Mouse (Mus musculus) megakaryocyte, embryonic 14.5 days (primary cell): Measurements from ENCODE around the gene Zfp710. TPM values are rescaled to one million over a fixed set of nuclear protein-coding genes. Genes with fewer than 3 reads are reported as not detected.

ENCODE experiments used
- H3K27me3 ChIP-seq: replicated peaks from 2 replicates; pipeline ENCODE3; 2012; ENCODE audit warnings: inconsistent platforms
- H3K36me3 ChIP-seq: replicated peaks from 2 replicates; pipeline ENCODE3; 2012; ENCODE audit warnings: low read length, inconsistent platforms, mixed read lengths
- H3K4me1 ChIP-seq: 2 replicates; pipeline ENCODE4 v1.6.1; 2012; ENCODE audit warnings: inconsistent platforms
- H3K4me3 ChIP-seq: replicated peaks from 2 replicates; pipeline ENCODE3; 2012; ENCODE audit warnings: moderate library complexity, mild to moderate bottlenecking, inconsistent platforms
- H3K9me3 ChIP-seq: 2 replicates; pipeline ENCODE4 v1.6.1; 2012; ENCODE audit warnings: inconsistent platforms
- FLI1 ChIP-seq: IDR thresholded peaks from 2 replicates; pipeline ENCODE4 v1.6.1; 2012; ENCODE audit warnings: low read length, inconsistent platforms, mixed read lengths
- GATA1 ChIP-seq: IDR thresholded peaks from 3 replicates; pipeline ENCODE4 v1.6.1; 2012; ENCODE audit warnings: mixed read lengths, low read length, inconsistent platforms, borderline replicate concordance
- polyA plus RNA-seq: library from polyadenylated mRNA; stranded (reverse); fragments of >175 nt; gene quantifications from 2 replicates; pipeline ENCODE4 v1.2.3, GENCODE M21; 2012; ENCODE audit warnings: low replicate concordance; ENCODE audit not compliant: insufficient read depth

The Zfp710 gene
- polyA plus RNA-seq, 1 experiment = 55.0 TPM

GRCm38 (mm10) chr7:80011470-80011869 lies 13.1 kb upstream of the Zfp710 start:
- H3K27me3 ChIP-seq = peaks cover 6% of the 10 kb centered on the region
- TF ChIP-seq FLI1 = no peak
- no peak for TF ChIP-seq GATA1
- H3K9me3 ChIP-seq = no peaks in the 10 kb centered on the region
- H3K4me1 ChIP-seq = peaks cover 29% of the 10 kb centered on the region
- H3K36me3 ChIP-seq = no peaks in the 10 kb centered on the region
- H3K4me3 ChIP-seq = no peak overlapping the region

GRCm38 (mm10) chr7:80013884-80014550 lies 10.6 kb upstream of the Zfp710 start:
- peaks cover 29% of the 10 kb centered on the region for H3K4me1 ChIP-seq
- no peaks in the 10 kb centered on the region for H3K9me3 ChIP-seq
- TF ChIP-seq GATA1 (no peak), FLI1 (no peak)
- no peaks in the 10 kb centered on the region for H3K36me3 ChIP-seq
- H3K4me3 ChIP-seq = no peak overlapping the region
- H3K27me3 ChIP-seq = no peaks in the 10 kb centered on the region

- no peaks in the 10 kb centered on the region for H3K9me3 ChIP-seq
- H3K36me3 ChIP-seq = no peaks in the 10 kb centered on the region
- no peak overlapping the region for H3K4me3 ChIP-seq
- no peak for TF ChIP-seq FLI1
- TF ChIP-seq GATA1 = no peak
- H3K27me3 ChIP-seq = no peaks in the 10 kb centered on the region
- peaks cover 29% of the 10 kb centered on the region for H3K4me1 ChIP-seq
Measured at GRCm38 (mm10) chr7:80014826-80015755, 9.5 kb upstream of the Zfp710 start.

DNA sequence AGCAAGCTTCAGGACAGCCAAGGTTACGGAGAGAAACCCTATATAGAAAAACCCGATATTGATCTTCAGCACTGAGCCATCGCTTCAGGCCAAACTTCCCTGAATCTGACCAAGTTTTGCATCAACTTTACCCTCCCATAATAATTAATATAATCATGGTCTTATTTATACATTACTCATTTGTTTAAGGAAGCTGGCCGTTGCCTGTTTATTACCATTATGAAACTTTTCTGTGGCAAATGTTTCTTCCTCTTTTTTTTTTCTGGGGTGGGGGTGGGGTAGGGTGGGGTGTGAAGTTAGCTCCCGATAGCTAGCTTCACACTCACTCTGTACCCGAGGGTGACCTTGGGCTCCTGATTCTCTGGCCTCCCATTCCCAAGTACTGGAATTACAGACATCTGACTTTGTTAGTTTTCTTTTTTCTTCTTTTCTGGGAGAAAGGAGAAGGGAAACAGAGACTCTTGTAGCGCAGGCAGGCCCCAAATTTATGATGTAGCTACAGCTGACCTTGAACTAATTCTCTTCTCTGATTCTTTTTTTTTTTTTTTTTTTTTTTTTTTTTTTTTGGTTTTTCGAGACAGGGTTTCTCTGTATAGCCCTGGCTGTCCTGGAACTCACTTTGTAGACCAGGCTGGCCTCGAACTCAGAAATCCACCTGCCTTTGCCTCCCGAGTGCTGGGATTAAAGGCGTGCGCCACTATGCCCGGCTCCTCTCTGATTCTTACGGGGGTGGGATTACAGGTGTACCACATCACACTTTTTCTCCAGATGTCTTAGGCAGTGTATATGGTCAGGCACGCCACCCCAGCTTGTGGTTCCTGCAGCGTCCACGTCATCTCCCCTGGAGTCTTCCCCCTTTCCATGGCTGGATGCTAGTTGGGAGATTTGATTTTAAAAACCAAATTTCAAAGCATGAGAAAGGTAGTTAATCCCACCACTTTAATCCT lies 5.8 kb upstream of the Zfp710 start:
- Histone ChIP-seq H3K27me3 (no peaks in the 10 kb centered on the region), H3K9me3 (no peaks in the 10 kb centered on the region), H3K4me3 (no peak overlapping the region), H3K4me1 (peaks cover 31% of the 10 kb centered on the region), H3K36me3 (no peaks in the 10 kb centered on the region)
- no peak for TF ChIP-seq GATA1
- no peak for TF ChIP-seq FLI1

- no peaks in the 10 kb centered on the region for H3K27me3 ChIP-seq
- no peaks in the 10 kb centered on the region for H3K9me3 ChIP-seq
- peaks cover 39% of the 10 kb centered on the region for H3K4me1 ChIP-seq
- peak overlapping the region; percentile 94 for H3K4me3 ChIP-seq
- no peak for TF ChIP-seq GATA1
- TF ChIP-seq FLI1 = no peak
- H3K36me3 ChIP-seq = no peaks in the 10 kb centered on the region
Measured at GRCm38 (mm10) chr7:80023621-80024435, 786 bp upstream of the Zfp710 start.

DNA sequence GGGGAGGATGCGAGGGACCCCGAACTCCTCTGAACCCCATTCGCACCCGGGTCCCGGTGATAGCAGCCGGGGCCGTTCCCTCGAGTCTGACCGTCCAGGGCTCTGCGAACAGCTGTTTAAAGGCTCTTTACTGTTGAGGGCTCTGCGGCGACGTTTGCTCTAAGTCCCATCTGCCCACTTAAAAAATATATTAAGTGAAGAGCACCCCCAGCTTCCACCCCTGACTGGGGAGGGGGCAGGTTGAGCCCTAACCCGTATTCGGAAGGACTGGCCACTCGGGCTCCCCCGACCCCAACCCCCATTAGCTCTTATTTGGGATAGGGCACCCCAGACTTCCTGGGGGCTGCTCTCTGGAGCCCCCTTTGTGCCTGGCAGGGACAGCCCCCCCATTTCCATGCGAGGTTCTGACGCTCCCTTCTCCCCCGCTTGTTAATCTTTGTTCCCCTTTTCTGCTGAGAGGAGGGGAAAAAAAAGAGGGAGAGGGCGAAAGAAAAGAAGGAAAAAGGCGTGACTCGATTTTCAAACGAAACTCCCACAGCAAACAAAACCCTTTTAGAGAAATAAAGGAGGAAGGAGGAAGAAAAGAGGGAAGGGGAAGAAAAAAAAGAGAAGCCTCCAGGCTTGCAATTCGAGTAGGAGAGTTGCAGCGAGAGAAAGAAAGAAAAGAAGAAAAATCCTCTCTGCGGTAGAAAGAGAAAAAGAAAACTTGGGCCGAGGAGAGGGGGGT lies 940 bp downstream of the Zfp710 start:
- H3K27me3 ChIP-seq = no peaks in the 10 kb centered on the region
- H3K9me3 ChIP-seq = no peaks in the 10 kb centered on the region
- H3K36me3 ChIP-seq = peaks cover 8% of the 10 kb centered on the region
- TF ChIP-seq GATA1 = no peak
- no peak for TF ChIP-seq FLI1
- peaks cover 55% of the 10 kb centered on the region for H3K4me1 ChIP-seq
- peak overlapping the region; percentile 94 for H3K4me3 ChIP-seq

GRCm38 (mm10) chr7:80026118-80026989 lies 1.7 kb downstream of the Zfp710 start:
- peaks cover 63% of the 10 kb centered on the region for H3K4me1 ChIP-seq
- H3K36me3 ChIP-seq = peaks cover 13% of the 10 kb centered on the region
- H3K27me3 ChIP-seq = no peaks in the 10 kb centered on the region
- peak overlapping the region; percentile 97 for H3K4me3 ChIP-seq
- TF ChIP-seq GATA1 (no peak), FLI1 (no peak)
- H3K9me3 ChIP-seq = no peaks in the 10 kb centered on the region
